Mouse (Mus musculus) intestine, embryonic 15.5 days (tissue): Measurements from ENCODE around the gene Slc4a8. TPM values are rescaled to one million over a fixed set of nuclear protein-coding genes. Genes with fewer than 3 reads are reported as not detected.

Experiments
- ATAC-seq: fragments of 200-750 bp; cut with Nextera tagmentation; 2 replicates; pipeline ENCODE4 v1.8.0; 2017; ENCODE audit warnings: moderate TSS enrichment, moderate library complexity
- H3K27ac ChIP-seq: fragments of 300-500 bp; sonication (generic); 2 replicates; pipeline ENCODE4 v1.5.1; 2015; ENCODE audit warnings: mild to moderate bottlenecking, inconsistent platforms
- H3K27me3 ChIP-seq: fragments of 300-500 bp; sonication (generic); replicated peaks from 2 replicates; pipeline ENCODE4 v1.6.1; 2015; ENCODE audit warnings: inconsistent platforms
- H3K36me3 ChIP-seq: fragments of 300-500 bp; sonication (generic); 2 replicates; pipeline ENCODE4 v1.6.1; 2015; ENCODE audit warnings: inconsistent platforms
- H3K4me1 ChIP-seq: fragments of 300-500 bp; sonication (generic); replicated peaks from 2 replicates; pipeline ENCODE4 v1.6.1; 2015; ENCODE audit warnings: inconsistent platforms
- H3K4me2 ChIP-seq: fragments of 300-500 bp; sonication (generic); replicated peaks from 2 replicates; pipeline ENCODE4 v1.6.1; 2015; ENCODE audit warnings: mild to moderate bottlenecking, inconsistent platforms
- H3K4me3 ChIP-seq: fragments of 300-500 bp; sonication (generic); replicated peaks from 2 replicates; pipeline ENCODE4 v1.5.1; 2015; ENCODE audit warnings: inconsistent platforms
- H3K9ac ChIP-seq: fragments of 300-500 bp; sonication (generic); 2 replicates; pipeline ENCODE4 v1.6.1; 2015; ENCODE audit warnings: inconsistent platforms
- H3K9me3 ChIP-seq: fragments of 300-500 bp; sonication (generic); 2 replicates; pipeline ENCODE4 v1.6.1; 2016; ENCODE audit warnings: inconsistent platforms
- WGBS: fragments of 180-500 bp; shearing (Covaris S2); methylation state at CpG from one replicate; pipeline ENCODE4 v1.1.7; 2015; 5-methylcytosine and 5-hydroxymethylcytosine counted together
- polyA plus RNA-seq: library from polyadenylated mRNA; unstranded; fragments of >200 nt; fragmentation: Nextera tagmentation; extraction: Ambion mirVana; gene quantifications from 2 replicates; pipeline ENCODE4 v1.2.1, GENCODE M21; 2015

The Slc4a8 gene
- polyA plus RNA-seq, 1 experiment from 2014 or later = 5.0 TPM

GRCm38 (mm10) chr15:100777020-100778016 lies 15.8 kb downstream of the Slc4a8 start:
- H3K4me2 ChIP-seq = peak overlapping the region; percentile 13

DNA sequence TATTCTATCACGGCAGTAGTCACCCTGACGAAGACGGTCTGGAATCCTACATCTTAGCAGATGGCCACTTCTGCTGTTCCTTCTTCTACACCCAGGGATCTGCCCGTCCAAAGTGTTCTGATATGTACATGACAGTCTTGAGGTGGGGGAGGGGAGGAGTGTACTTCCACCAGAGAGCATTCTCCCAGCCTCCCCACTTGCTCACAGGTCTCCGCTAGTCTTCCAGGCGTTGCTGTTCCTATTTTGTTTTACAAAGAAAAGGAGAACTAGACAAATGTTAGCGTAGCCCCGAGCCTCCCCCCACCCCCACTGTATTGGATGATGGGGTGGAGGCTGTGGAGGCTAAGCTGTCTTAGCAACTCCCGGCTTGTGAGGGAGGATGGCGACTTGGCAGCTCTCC lies 18.3 kb downstream of the Slc4a8 start:
- no peaks in the 10 kb centered on the region for H3K27me3 ChIP-seq
- peaks cover 28% of the 10 kb centered on the region for H3K4me1 ChIP-seq
- no peak for ATAC-seq
- no peaks in the 10 kb centered on the region for H3K9me3 ChIP-seq
- no peaks in the 10 kb centered on the region for H3K36me3 ChIP-seq
- no peak overlapping the region for H3K4me2 ChIP-seq
- no peak overlapping the region for H3K4me3 ChIP-seq
- no peak overlapping the region for H3K27ac ChIP-seq
- 54% methylated on average over 10 of the region's 10 CpGs for WGBS
- no peak overlapping the region for H3K9ac ChIP-seq

More at GRCm38 (mm10) chr15:100777020-100778016, 15.8 kb downstream of the Slc4a8 start:
- Histone ChIP-seq H3K9me3 (no peaks in the 10 kb centered on the region), H3K27me3 (no peaks in the 10 kb centered on the region), H3K4me1 (peaks cover 28% of the 10 kb centered on the region), H3K36me3 (no peaks in the 10 kb centered on the region), H3K9ac (no peak overlapping the region), H3K4me3 (no peak overlapping the region), H3K27ac (peak overlapping the region; percentile 61)
- ATAC-seq = peak; percentile 91
- 26% methylated on average over 32 of the region's 32 CpGs for WGBS

DNA sequence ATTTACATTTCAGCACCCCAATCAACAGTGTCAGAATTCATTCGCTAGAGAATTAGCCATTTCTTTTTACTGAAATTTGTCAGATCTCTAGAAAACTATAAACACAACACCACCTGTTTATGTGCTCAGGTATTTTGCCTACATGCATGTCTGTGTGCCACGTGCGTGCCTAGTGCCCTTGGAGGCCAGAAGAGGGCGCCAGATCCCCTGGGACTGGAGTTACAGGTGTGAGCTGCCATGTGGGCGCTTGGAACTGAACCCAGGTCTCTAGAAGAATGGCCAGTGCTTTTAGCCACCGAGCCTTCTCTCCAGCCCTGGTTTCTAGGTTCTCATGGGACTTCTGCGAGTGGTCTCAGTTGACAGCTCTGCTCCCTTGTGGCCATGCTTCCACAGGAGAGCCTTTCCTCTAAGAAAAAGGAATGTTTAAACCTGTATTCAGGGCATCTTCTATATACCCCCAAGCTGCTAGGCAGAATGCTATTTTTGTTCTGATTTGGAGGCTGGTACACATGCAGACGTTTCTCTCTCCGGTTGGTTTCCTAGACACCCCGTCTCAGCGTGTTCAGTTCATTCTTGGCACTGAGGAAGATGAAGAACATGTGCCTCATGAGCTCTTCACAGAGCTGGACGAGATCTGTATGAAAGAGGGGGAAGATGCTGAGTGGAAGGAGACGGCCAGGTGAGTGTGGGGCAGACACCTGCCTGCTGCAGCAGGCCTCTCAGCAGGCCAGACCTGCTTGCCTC lies 21.9 kb downstream of the Slc4a8 start:
- no peak overlapping the region for H3K4me2 ChIP-seq
- no peaks in the 10 kb centered on the region for H3K27me3 ChIP-seq
- no peak overlapping the region for H3K4me3 ChIP-seq
- no peak overlapping the region for H3K27ac ChIP-seq
- no peaks in the 10 kb centered on the region for H3K9me3 ChIP-seq
- H3K9ac ChIP-seq = no peak overlapping the region
- H3K36me3 ChIP-seq = no peaks in the 10 kb centered on the region
- WGBS = 93% methylated on average over 13 of the region's 13 CpGs
- H3K4me1 ChIP-seq = no peaks in the 10 kb centered on the region
- no peak for ATAC-seq

DNA sequence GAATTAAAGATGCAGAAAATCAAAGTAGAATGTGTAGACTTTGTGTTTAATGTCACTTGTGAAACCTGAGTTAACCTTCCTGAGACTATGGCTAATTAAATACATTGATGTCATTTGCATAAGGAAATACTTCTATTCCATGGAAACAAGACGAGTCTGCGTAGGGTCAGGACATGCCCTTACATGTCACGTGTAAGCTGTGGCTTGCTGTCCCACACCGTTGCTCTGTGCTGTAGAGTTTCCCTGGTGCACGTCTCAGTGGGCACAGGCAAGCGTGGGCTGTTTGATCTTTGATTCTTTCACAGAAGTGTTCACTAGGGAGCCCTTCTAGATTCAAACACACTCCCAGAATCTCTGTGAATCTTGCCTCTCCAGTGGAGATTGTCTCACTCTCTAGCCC lies 28.7 kb downstream of the Slc4a8 start:
- Histone ChIP-seq H3K9ac (no peak overlapping the region), H3K4me3 (no peak overlapping the region), H3K36me3 (no peaks in the 10 kb centered on the region), H3K4me2 (no peak overlapping the region), H3K27me3 (no peaks in the 10 kb centered on the region), H3K27ac (no peak overlapping the region), H3K4me1 (no peaks in the 10 kb centered on the region), H3K9me3 (no peaks in the 10 kb centered on the region)
- ATAC-seq = no peak
- WGBS = 88% methylated on average over 6 of the region's 6 CpGs

DNA sequence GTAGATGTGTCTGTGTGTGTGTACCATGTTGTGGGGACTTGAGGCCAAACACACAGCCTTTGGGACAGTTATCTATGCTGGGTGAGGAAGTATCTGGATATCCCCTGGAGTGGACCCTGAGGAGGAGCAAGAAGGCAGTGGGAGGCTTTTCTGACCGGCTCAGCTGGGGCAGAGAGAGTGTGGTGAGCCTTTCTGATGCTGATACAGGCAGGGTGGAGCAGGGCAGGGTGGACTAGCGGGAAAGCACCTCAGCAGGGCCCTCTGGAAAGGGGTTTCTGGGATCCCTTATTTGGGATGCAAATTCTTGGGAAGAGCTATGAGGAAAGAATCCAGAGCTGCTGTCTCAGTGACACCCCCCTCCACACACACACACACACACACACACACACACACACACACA lies 30.8 kb downstream of the Slc4a8 start:
- no peak for ATAC-seq
- H3K36me3 ChIP-seq = no peaks in the 10 kb centered on the region
- no peak overlapping the region for H3K9ac ChIP-seq
- H3K4me3 ChIP-seq = no peak overlapping the region
- H3K9me3 ChIP-seq = no peaks in the 10 kb centered on the region
- no peak overlapping the region for H3K27ac ChIP-seq
- no peaks in the 10 kb centered on the region for H3K27me3 ChIP-seq
- WGBS = 50% methylated on average over 2 of the region's 2 CpGs
- H3K4me2 ChIP-seq = no peak overlapping the region
- H3K4me1 ChIP-seq = no peaks in the 10 kb centered on the region; the same call in 1 of the 2 replicates

GRCm38 (mm10) chr15:100800914-100801313 lies 39.4 kb downstream of the Slc4a8 start:
- H3K9ac ChIP-seq = no peak overlapping the region
- no peak overlapping the region for H3K4me2 ChIP-seq
- no peaks in the 10 kb centered on the region for H3K27me3 ChIP-seq
- ATAC-seq = peak; percentile 73; the same call in 1 of the 2 replicates
- H3K4me3 ChIP-seq = no peak overlapping the region
- no peaks in the 10 kb centered on the region for H3K36me3 ChIP-seq
- H3K9me3 ChIP-seq = no peaks in the 10 kb centered on the region
- WGBS = 30% methylated on average over 13 of the region's 13 CpGs
- no peak overlapping the region for H3K27ac ChIP-seq
- H3K4me1 ChIP-seq = peaks cover 14% of the 10 kb centered on the region; the same call in 1 of the 2 replicates

- Histone ChIP-seq H3K4me1 (no peaks in the 10 kb centered on the region), H3K27me3 (no peaks in the 10 kb centered on the region), H3K4me3 (no peak overlapping the region), H3K9me3 (no peaks in the 10 kb centered on the region), H3K9ac (no peak overlapping the region), H3K27ac (no peak overlapping the region), H3K36me3 (no peaks in the 10 kb centered on the region), H3K4me2 (no peak overlapping the region)
- 71% methylated on average over 12 of the region's 12 CpGs for WGBS
- ATAC-seq = no peak
Observed at GRCm38 (mm10) chr15:100808062-100808461, 46.5 kb downstream of the Slc4a8 start.

GRCm38 (mm10) chr15:100808484-100808883 lies 46.9 kb downstream of the Slc4a8 start:
- no peak overlapping the region for H3K4me2 ChIP-seq
- no peak overlapping the region for H3K9ac ChIP-seq
- ATAC-seq = no peak
- no peak overlapping the region for H3K27ac ChIP-seq
- H3K9me3 ChIP-seq = no peaks in the 10 kb centered on the region
- no peaks in the 10 kb centered on the region for H3K27me3 ChIP-seq
- no peaks in the 10 kb centered on the region for H3K36me3 ChIP-seq
- no peak overlapping the region for H3K4me3 ChIP-seq
- 74% methylated on average over 9 of the region's 9 CpGs for WGBS
- H3K4me1 ChIP-seq = no peaks in the 10 kb centered on the region

GRCm38 (mm10) chr15:100810243-100810642 lies 48.7 kb downstream of the Slc4a8 start:
- H3K9ac ChIP-seq = no peak overlapping the region
- no peaks in the 10 kb centered on the region for H3K36me3 ChIP-seq
- no peaks in the 10 kb centered on the region for H3K9me3 ChIP-seq
- WGBS = 81% methylated on average over 8 of the region's 8 CpGs
- no peaks in the 10 kb centered on the region for H3K4me1 ChIP-seq
- H3K27me3 ChIP-seq = no peaks in the 10 kb centered on the region
- no peak overlapping the region for H3K4me3 ChIP-seq
- H3K4me2 ChIP-seq = no peak overlapping the region
- no peak overlapping the region for H3K27ac ChIP-seq
- peak; percentile 67; the same call in 1 of the 2 replicates for ATAC-seq

DNA sequence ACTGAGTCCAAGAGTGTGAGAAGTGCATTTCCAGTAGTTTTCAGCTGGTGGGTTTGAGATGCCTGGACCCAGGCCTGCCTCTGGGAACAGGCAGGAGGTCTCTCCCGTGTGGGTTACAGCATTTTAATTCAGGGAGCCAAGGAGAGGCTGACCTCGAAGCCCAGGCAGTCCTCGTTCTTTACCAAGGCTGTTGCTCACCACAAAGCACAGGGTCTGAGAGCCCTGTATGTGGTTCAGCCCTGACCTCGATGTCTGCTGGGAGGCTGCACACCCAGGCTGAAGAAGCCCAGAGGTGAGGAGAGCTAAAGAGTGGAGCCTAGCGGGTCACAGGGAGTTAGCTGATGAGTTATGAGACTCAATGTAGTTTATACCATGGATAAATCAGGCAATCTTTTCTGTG lies 52.0 kb downstream of the Slc4a8 start:
- H3K9ac ChIP-seq = no peak overlapping the region
- H3K9me3 ChIP-seq = no peaks in the 10 kb centered on the region
- no peak overlapping the region for H3K4me2 ChIP-seq
- no peaks in the 10 kb centered on the region for H3K36me3 ChIP-seq
- ATAC-seq = no peak
- H3K4me1 ChIP-seq = no peaks in the 10 kb centered on the region
- H3K27ac ChIP-seq = no peak overlapping the region
- no peak overlapping the region for H3K4me3 ChIP-seq
- H3K27me3 ChIP-seq = no peaks in the 10 kb centered on the region
- WGBS = 61% methylated on average over 5 of the region's 5 CpGs

DNA sequence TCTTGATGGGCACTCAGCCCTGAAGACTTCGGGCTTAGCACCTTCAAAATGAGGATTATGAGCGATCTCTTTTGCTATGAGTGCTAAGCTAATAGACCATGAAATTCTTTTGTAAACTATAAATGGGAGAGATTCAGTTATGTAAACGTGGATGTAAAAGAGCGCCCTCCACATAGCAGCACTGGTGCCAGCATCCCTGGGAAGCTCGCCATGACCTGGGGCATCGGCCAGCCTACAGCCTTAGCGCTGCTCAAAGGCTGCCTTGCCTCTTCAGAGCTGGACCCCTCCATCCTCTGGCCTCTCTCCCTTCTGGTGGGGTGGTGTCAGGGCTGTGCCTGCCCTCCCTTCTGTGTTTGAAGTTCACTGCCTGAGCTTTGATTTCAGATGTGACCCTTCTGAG lies 52.5 kb downstream of the Slc4a8 start:
- no peaks in the 10 kb centered on the region for H3K27me3 ChIP-seq
- no peak overlapping the region for H3K4me3 ChIP-seq
- H3K4me2 ChIP-seq = no peak overlapping the region
- H3K36me3 ChIP-seq = no peaks in the 10 kb centered on the region
- no peak overlapping the region for H3K9ac ChIP-seq
- no peak for ATAC-seq
- WGBS = 69% methylated on average over 7 of the region's 7 CpGs
- no peak overlapping the region for H3K27ac ChIP-seq
- H3K9me3 ChIP-seq = no peaks in the 10 kb centered on the region
- no peaks in the 10 kb centered on the region for H3K4me1 ChIP-seq

DNA sequence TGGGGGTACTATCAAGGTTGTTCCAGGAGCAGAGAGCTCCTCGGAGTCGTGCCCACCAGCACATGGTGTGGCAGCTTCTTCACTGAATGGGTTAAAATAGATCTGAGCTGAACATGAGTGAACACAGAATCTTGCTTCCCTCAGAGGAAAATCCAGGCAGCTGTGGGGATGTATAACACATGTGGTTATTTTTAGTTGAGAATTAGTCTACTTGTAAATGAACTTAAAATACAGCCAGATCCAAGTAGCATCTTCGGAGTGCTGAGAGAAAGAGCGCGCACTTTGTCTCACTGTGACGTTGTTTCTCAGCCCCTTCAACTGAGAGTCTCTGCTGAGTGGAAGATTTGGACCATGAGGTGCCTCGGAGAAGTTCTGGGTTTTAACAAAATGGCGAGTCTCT lies 53.8 kb downstream of the Slc4a8 start:
- Histone ChIP-seq H3K27me3 (no peaks in the 10 kb centered on the region), H3K27ac (no peak overlapping the region), H3K9ac (no peak overlapping the region), H3K4me1 (no peaks in the 10 kb centered on the region), H3K4me3 (no peak overlapping the region), H3K36me3 (no peaks in the 10 kb centered on the region), H3K9me3 (no peaks in the 10 kb centered on the region), H3K4me2 (no peak overlapping the region)
- WGBS = 81% methylated on average over 8 of the region's 8 CpGs
- no peak for ATAC-seq
